Mouse (Mus musculus) neural tube, embryonic 14.5 days (tissue): ENCODE data around the gene Gadd45b. TPM values are rescaled to one million over a fixed set of nuclear protein-coding genes. Genes with fewer than 3 reads are reported as not detected.
A peak's percentile ranks its signal among the peaks of the same experiment; 100 is the strongest.

ENCODE experiments used
- ATAC-seq: fragments of 200-750 bp; cut with Nextera tagmentation; 2 replicates; pipeline ENCODE4 v1.8.0; 2017; ENCODE audit warnings: low read depth, mild to moderate bottlenecking, moderate TSS enrichment, moderate library complexity
- H3K27ac ChIP-seq: fragments of 300-500 bp; sonication (generic); 2 replicates; pipeline ENCODE4 v1.5.1; 2014; ENCODE audit warnings: low read depth, mild to moderate bottlenecking, control low read depth, low read length, moderate library complexity, mixed read lengths
- H3K27me3 ChIP-seq: fragments of 300-500 bp; sonication (generic); 2 replicates; pipeline ENCODE4 v1.6.1; 2014; ENCODE audit warnings: low read length; ENCODE audit not compliant: control insufficient read depth, insufficient read depth
- H3K36me3 ChIP-seq: fragments of 300-500 bp; sonication (generic); 2 replicates; pipeline ENCODE4 v1.6.1; 2014; ENCODE audit warnings: low read length, mixed read lengths; ENCODE audit not compliant: control insufficient read depth, insufficient read depth
- H3K4me1 ChIP-seq: fragments of 300-500 bp; sonication (generic); 2 replicates; pipeline ENCODE4 v1.6.1; 2014; ENCODE audit warnings: low read length; ENCODE audit not compliant: control insufficient read depth, insufficient read depth
- H3K4me2 ChIP-seq: fragments of 300-500 bp; sonication (generic); 2 replicates; pipeline ENCODE4 v1.6.1; 2014; ENCODE audit warnings: mild to moderate bottlenecking, low read depth, low read length, control low read depth
- H3K4me3 ChIP-seq: fragments of 300-500 bp; sonication (generic); 2 replicates; pipeline ENCODE4 v1.5.1; 2014; ENCODE audit warnings: low read depth, low read length, control low read depth, mixed read lengths
- H3K9ac ChIP-seq: fragments of 300-500 bp; sonication (generic); replicated peaks from 2 replicates; pipeline ENCODE4 v1.6.1; 2014; ENCODE audit warnings: low read depth, mild to moderate bottlenecking, control low read depth, low read length, mixed read lengths
- H3K9me3 ChIP-seq: fragments of 300-500 bp; sonication (generic); 2 replicates; pipeline ENCODE4 v1.6.1; 2016; ENCODE audit warnings: low read length; ENCODE audit not compliant: control insufficient read depth
- WGBS: fragments of 180-500 bp; shearing (Covaris S2); extraction: QIAGEN DNeasy Blood & Tissue Kit; methylation state at CpG from one replicate; pipeline ENCODE4 v1.1.7; 2014; 5-methylcytosine and 5-hydroxymethylcytosine counted together
- polyA plus RNA-seq: library from polyadenylated mRNA; unstranded; fragments of >200 nt; fragmentation: Nextera tagmentation; extraction: Ambion mirVana; gene quantifications from 2 replicates; pipeline ENCODE4 v1.2.1, GENCODE M21; 2014

The Gadd45b gene
- polyA plus RNA-seq, 1 experiment from 2014 or later, result 7.6 TPM

GRCm38 (mm10) chr10:80946684-80947437 lies 17.0 kb downstream of the Gadd45b start:
- Histone ChIP-seq H3K9ac (no peak overlapping the region), H3K4me2 (no peak overlapping the region), H3K27ac (no peak overlapping the region), H3K36me3 (no peaks in the 10 kb centered on the region), H3K27me3 (no peaks in the 10 kb centered on the region), H3K4me3 (no peak overlapping the region), H3K4me1 (no peaks in the 10 kb centered on the region), H3K9me3 (no peaks in the 10 kb centered on the region)
- ATAC-seq, result no peak
- WGBS, result 69% methylated on average over 14 of the region's 14 CpGs

- ATAC-seq, result no peak
- Histone ChIP-seq H3K27ac (no peak overlapping the region), H3K4me2 (no peak overlapping the region), H3K9me3 (no peaks in the 10 kb centered on the region), H3K36me3 (no peaks in the 10 kb centered on the region), H3K4me1 (no peaks in the 10 kb centered on the region), H3K4me3 (no peak overlapping the region), H3K9ac (0 out of 2 replicates have a peak overlapping the region, but pooled peaks have one; percentile 16), H3K27me3 (no peaks in the 10 kb centered on the region)
- WGBS, result 52% methylated on average over 2 of the region's 2 CpGs
Measured at GRCm38 (mm10) chr10:80947802-80948201, 17.9 kb downstream of the Gadd45b start.

- 34% methylated on average over 6 of the region's 6 CpGs for WGBS
- no peaks in the 10 kb centered on the region for H3K27me3 ChIP-seq
- no peak for ATAC-seq
Measured at GRCm38 (mm10) chr10:80948570-80948969, 18.7 kb downstream of the Gadd45b start.

GRCm38 (mm10) chr10:80949081-80949480 lies 19.2 kb downstream of the Gadd45b start:
- Histone ChIP-seq H3K27ac (no peak overlapping the region), H3K36me3 (no peaks in the 10 kb centered on the region), H3K4me3 (no peak overlapping the region), H3K9ac (no peak overlapping the region), H3K4me1 (no peaks in the 10 kb centered on the region), H3K27me3 (no peaks in the 10 kb centered on the region), H3K9me3 (no peaks in the 10 kb centered on the region), H3K4me2 (no peak overlapping the region)
- 85% methylated on average over 3 of the region's 3 CpGs for WGBS
- no peak for ATAC-seq

More at GRCm38 (mm10) chr10:80948570-80948969, 18.7 kb downstream of the Gadd45b start:
- Histone ChIP-seq H3K36me3 (no peaks in the 10 kb centered on the region), H3K4me3 (no peak overlapping the region), H3K4me1 (no peaks in the 10 kb centered on the region), H3K9me3 (no peaks in the 10 kb centered on the region), H3K9ac (no peak overlapping the region), H3K4me2 (no peak overlapping the region), H3K27ac (no peak overlapping the region)

GRCm38 (mm10) chr10:80950314-80950713 lies 20.4 kb downstream of the Gadd45b start:
- no peak for ATAC-seq
- Histone ChIP-seq H3K27ac (no peak overlapping the region), H3K4me2 (no peak overlapping the region), H3K9ac (no peak overlapping the region), H3K4me3 (no peak overlapping the region), H3K9me3 (no peaks in the 10 kb centered on the region), H3K4me1 (no peaks in the 10 kb centered on the region), H3K27me3 (no peaks in the 10 kb centered on the region), H3K36me3 (no peaks in the 10 kb centered on the region)
- 37% methylated on average over 5 of the region's 5 CpGs for WGBS

- Histone ChIP-seq H3K4me2 (no peak overlapping the region), H3K9ac (no peak overlapping the region), H3K9me3 (no peaks in the 10 kb centered on the region), H3K27me3 (no peaks in the 10 kb centered on the region), H3K4me1 (no peaks in the 10 kb centered on the region), H3K4me3 (no peak overlapping the region), H3K27ac (no peak overlapping the region), H3K36me3 (no peaks in the 10 kb centered on the region)
- ATAC-seq, result no peak
- WGBS, result 81% methylated on average over 10 of the region's 10 CpGs
Measured at GRCm38 (mm10) chr10:80951761-80952390, 22.0 kb downstream of the Gadd45b start.

- ATAC-seq, result no peak
- H3K9ac ChIP-seq, result no peak overlapping the region
- no peaks in the 10 kb centered on the region for H3K9me3 ChIP-seq
- no peaks in the 10 kb centered on the region for H3K4me1 ChIP-seq
- no peak overlapping the region for H3K27ac ChIP-seq
- no peaks in the 10 kb centered on the region for H3K36me3 ChIP-seq
- H3K4me3 ChIP-seq, result no peak overlapping the region
- 75% methylated on average over 13 of the region's 15 CpGs for WGBS
- H3K27me3 ChIP-seq, result no peaks in the 10 kb centered on the region
- H3K4me2 ChIP-seq, result no peak overlapping the region
Measured at GRCm38 (mm10) chr10:80952449-80952848, 22.6 kb downstream of the Gadd45b start.

- no peaks in the 10 kb centered on the region for H3K27me3 ChIP-seq
- H3K36me3 ChIP-seq, result no peaks in the 10 kb centered on the region
- H3K4me2 ChIP-seq, result no peak overlapping the region
- no peaks in the 10 kb centered on the region for H3K9me3 ChIP-seq
- H3K27ac ChIP-seq, result no peak overlapping the region
- H3K4me1 ChIP-seq, result no peaks in the 10 kb centered on the region
- WGBS, result 82% methylated on average over 13 of the region's 13 CpGs
- H3K9ac ChIP-seq, result no peak overlapping the region
- H3K4me3 ChIP-seq, result no peak overlapping the region
- ATAC-seq, result no peak
Measured at GRCm38 (mm10) chr10:80954415-80954814, 24.5 kb downstream of the Gadd45b start.

GRCm38 (mm10) chr10:80954843-80955242 lies 25.0 kb downstream of the Gadd45b start:
- H3K9ac ChIP-seq, result no peak overlapping the region
- no peak overlapping the region for H3K27ac ChIP-seq
- H3K36me3 ChIP-seq, result no peaks in the 10 kb centered on the region
- no peaks in the 10 kb centered on the region for H3K4me1 ChIP-seq
- no peak for ATAC-seq
- H3K4me3 ChIP-seq, result no peak overlapping the region
- H3K27me3 ChIP-seq, result no peaks in the 10 kb centered on the region
- H3K4me2 ChIP-seq, result no peak overlapping the region
- WGBS, result 80% methylated on average over 6 of the region's 6 CpGs
- no peaks in the 10 kb centered on the region for H3K9me3 ChIP-seq
